Mouse (Mus musculus) hindbrain, embryonic 14.5 days (tissue): Measurements from ENCODE around the gene Dcaf12. TPM values are rescaled to one million over a fixed set of nuclear protein-coding genes. Genes with fewer than 3 reads are reported as not detected.

Experiments
- ATAC-seq: fragments of 200-750 bp; cut with Nextera tagmentation; 2 replicates; pipeline ENCODE4 v1.8.0; 2017; ENCODE audit warnings: moderate number of reproducible peaks, mild to moderate bottlenecking, moderate TSS enrichment, moderate library complexity; ENCODE audit not compliant: low FRiP score
- DNase-seq: peaks from one replicate; pipeline ENCODE4 v3.0.0-alpha.2; 2015; ENCODE audit warnings: low spot score
- H3K27ac ChIP-seq: fragments of 300-500 bp; sonication (generic); 2 replicates; pipeline ENCODE4 v1.5.1; 2014; ENCODE audit warnings: mild to moderate bottlenecking, moderate library complexity
- H3K27me3 ChIP-seq: fragments of 300-500 bp; sonication (generic); 2 replicates; pipeline ENCODE4 v1.6.1; 2014; ENCODE audit warnings: mild to moderate bottlenecking, low read length, mixed read lengths; ENCODE audit not compliant: control insufficient read depth, insufficient read depth
- H3K36me3 ChIP-seq: fragments of 300-500 bp; sonication (generic); replicated peaks from 2 replicates; pipeline ENCODE4 v1.6.1; 2014; ENCODE audit not compliant: control insufficient read depth, insufficient read depth
- H3K4me1 ChIP-seq: fragments of 300-500 bp; sonication (generic); replicated peaks from 2 replicates; pipeline ENCODE4 v1.6.1; 2014; ENCODE audit warnings: antibody characterized with exemption, low read length, mixed read lengths; ENCODE audit not compliant: control insufficient read depth, insufficient read depth
- H3K4me2 ChIP-seq: fragments of 300-500 bp; sonication (generic); replicated peaks from 2 replicates; pipeline ENCODE4 v1.6.1; 2014; ENCODE audit warnings: mild to moderate bottlenecking, moderate library complexity
- H3K4me3 ChIP-seq: fragments of 300-500 bp; sonication (generic); replicated peaks from 2 replicates; pipeline ENCODE4 v1.5.1; 2014; ENCODE audit warnings: mild to moderate bottlenecking, low read length
- H3K9ac ChIP-seq: fragments of 300-500 bp; sonication (generic); 2 replicates; pipeline ENCODE4 v1.6.1; 2014
- H3K9me3 ChIP-seq: fragments of 300-500 bp; sonication (generic); 2 replicates; pipeline ENCODE4 v1.6.1; 2016; ENCODE audit warnings: low read length; ENCODE audit not compliant: control insufficient read depth
- WGBS: fragments of 180-500 bp; shearing (Covaris S2); extraction: QIAGEN DNeasy Blood & Tissue Kit; methylation state at CpG from one replicate; pipeline ENCODE4 v1.1.7; 2014; 5-methylcytosine and 5-hydroxymethylcytosine counted together
- polyA plus RNA-seq: library from polyadenylated mRNA; unstranded; fragments of >200 nt; fragmentation: Nextera tagmentation; extraction: Ambion mirVana; gene quantifications from 2 replicates; pipeline ENCODE4 v1.2.1, GENCODE M21; 2014

The Dcaf12 gene
- polyA plus RNA-seq, 1 experiment from 2014 or later, result 55.7 TPM

DNA sequence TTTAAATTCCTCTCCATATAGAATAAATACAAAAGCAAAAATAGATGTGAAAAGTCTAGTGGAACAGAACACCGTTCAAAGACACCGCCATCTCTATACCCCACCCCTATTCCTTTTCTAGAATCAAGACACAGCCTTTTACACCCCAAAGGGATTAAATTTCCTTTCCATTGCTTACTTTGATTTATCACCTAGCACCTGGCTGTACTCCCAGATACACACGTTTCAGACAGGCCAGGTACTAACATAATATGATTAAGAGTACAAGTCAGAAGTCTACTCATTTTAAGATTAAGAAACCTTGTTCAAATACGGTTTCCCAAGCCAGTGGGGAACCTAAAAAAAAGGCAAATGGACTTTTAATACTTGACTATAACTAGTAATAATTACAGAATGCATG, 48.3 kb downstream of the Dcaf12 start:
- Histone ChIP-seq H3K4me1 (no peaks in the 10 kb centered on the region), H3K4me2 (no peak overlapping the region), H3K9me3 (no peaks in the 10 kb centered on the region), H3K36me3 (peaks cover 19% of the 10 kb centered on the region; the same call in 1 of the 2 replicates), H3K4me3 (no peak overlapping the region), H3K27me3 (no peaks in the 10 kb centered on the region), H3K9ac (no peak overlapping the region), H3K27ac (no peak overlapping the region)
- WGBS, result 85% methylated on average over 4 of the region's 4 CpGs
- DNase-seq, result no peak
- ATAC-seq, result no peak

GRCm38 (mm10) chr4:41260691-41261090, 54.0 kb downstream of the Dcaf12 start:
- DNase-seq (no peak), ATAC-seq (no peak)
- Histone ChIP-seq H3K9ac (no peak overlapping the region), H3K27me3 (no peaks in the 10 kb centered on the region), H3K4me1 (no peaks in the 10 kb centered on the region), H3K27ac (no peak overlapping the region), H3K4me3 (no peak overlapping the region), H3K4me2 (no peak overlapping the region), H3K9me3 (no peaks in the 10 kb centered on the region), H3K36me3 (0 out of 2 replicates have a peak, but pooled peaks cover 8% of the 10 kb centered on the region)

- Histone ChIP-seq H3K4me2 (no peak overlapping the region), H3K36me3 (0 out of 2 replicates have a peak, but pooled peaks cover 5% of the 10 kb centered on the region), H3K27me3 (no peaks in the 10 kb centered on the region), H3K9me3 (no peaks in the 10 kb centered on the region), H3K9ac (no peak overlapping the region), H3K27ac (no peak overlapping the region), H3K4me3 (no peak overlapping the region), H3K4me1 (no peaks in the 10 kb centered on the region)
- 94% methylated on average over 4 of the region's 4 CpGs for WGBS
- DNase-seq, result no peak
- no peak for ATAC-seq
These were observed 55.7 kb downstream of the Dcaf12 start for GRCm38 (mm10) chr4:41259019-41259418.

DNA sequence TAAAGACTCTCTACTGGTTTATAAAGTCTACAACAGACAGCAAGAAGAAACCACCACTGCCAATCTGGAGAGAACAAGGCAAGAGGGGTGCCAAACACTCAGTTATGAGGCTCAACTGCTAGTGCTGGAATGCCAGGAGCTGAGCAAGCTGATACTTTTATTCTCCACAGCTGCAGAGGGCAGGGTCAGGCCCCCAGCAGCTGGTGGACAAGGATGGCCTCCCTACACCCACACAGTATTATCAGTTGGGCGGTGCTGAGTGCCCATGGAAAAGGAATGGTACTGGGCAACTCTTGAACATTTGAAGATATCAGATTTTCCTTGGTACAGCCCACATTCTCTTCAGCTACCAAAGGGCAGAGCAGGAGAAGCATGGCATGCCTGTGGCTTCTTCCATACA, 56.9 kb downstream of the Dcaf12 start:
- Histone ChIP-seq H3K27me3 (no peaks in the 10 kb centered on the region), H3K4me2 (no peak overlapping the region), H3K36me3 (0 out of 2 replicates have a peak, but pooled peaks cover 4% of the 10 kb centered on the region), H3K4me1 (no peaks in the 10 kb centered on the region), H3K9ac (no peak overlapping the region), H3K4me3 (no peak overlapping the region), H3K27ac (no peak overlapping the region), H3K9me3 (no peaks in the 10 kb centered on the region)
- WGBS, result 89% methylated on average over 1 of the region's 1 CpGs
- ATAC-seq, result no peak
- no peak for DNase-seq

GRCm38 (mm10) chr4:41255564-41256210, 59.0 kb downstream of the Dcaf12 start:
- Histone ChIP-seq H3K4me3 (no peak overlapping the region), H3K27ac (no peak overlapping the region), H3K27me3 (no peaks in the 10 kb centered on the region), H3K4me2 (no peak overlapping the region), H3K4me1 (no peaks in the 10 kb centered on the region), H3K9me3 (no peaks in the 10 kb centered on the region), H3K36me3 (peaks cover 8% of the 10 kb centered on the region), H3K9ac (no peak overlapping the region)
- DNase-seq, result no peak
- WGBS, result 92% methylated on average over 12 of the region's 12 CpGs
- ATAC-seq, result no peak

GRCm38 (mm10) chr4:41253756-41254155, 60.9 kb downstream of the Dcaf12 start:
- ATAC-seq (no peak), DNase-seq (no peak)
- H3K36me3 ChIP-seq, result peaks cover 24% of the 10 kb centered on the region
- H3K9ac ChIP-seq, result no peak overlapping the region
- no peak overlapping the region for H3K27ac ChIP-seq
- H3K4me3 ChIP-seq, result no peak overlapping the region
- no peak overlapping the region for H3K4me2 ChIP-seq
- 94% methylated on average over 2 of the region's 2 CpGs for WGBS
- H3K9me3 ChIP-seq, result no peaks in the 10 kb centered on the region
- no peaks in the 10 kb centered on the region for H3K27me3 ChIP-seq
- H3K4me1 ChIP-seq, result no peaks in the 10 kb centered on the region

DNA sequence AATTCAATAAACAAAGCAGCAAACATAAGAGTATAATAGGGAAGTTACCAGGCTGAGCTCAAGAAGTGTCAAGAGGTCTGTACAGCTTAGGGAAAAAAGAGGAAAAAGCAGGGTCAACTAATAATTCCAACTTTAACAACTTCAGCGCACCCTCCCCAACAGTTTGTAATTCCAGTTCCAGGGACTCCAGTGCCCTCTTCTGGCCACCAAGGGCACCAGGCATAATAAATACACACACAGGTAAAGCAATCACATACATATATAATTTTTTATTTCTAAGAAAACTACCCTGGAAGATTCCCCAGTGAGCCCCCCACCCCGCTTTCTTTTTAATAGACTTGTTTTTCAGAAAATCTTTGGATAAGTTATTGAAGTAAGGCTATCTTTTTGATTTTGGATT, 69.3 kb downstream of the Dcaf12 start:
- H3K27ac ChIP-seq, result no peak overlapping the region
- no peaks in the 10 kb centered on the region for H3K4me1 ChIP-seq
- H3K4me2 ChIP-seq, result no peak overlapping the region
- ATAC-seq (no peak), DNase-seq (no peak)
- H3K4me3 ChIP-seq, result no peak overlapping the region
- H3K27me3 ChIP-seq, result no peaks in the 10 kb centered on the region
- 98% methylated on average over 2 of the region's 2 CpGs for WGBS
- H3K9ac ChIP-seq, result no peak overlapping the region
- H3K36me3 ChIP-seq, result peaks cover 21% of the 10 kb centered on the region
- H3K9me3 ChIP-seq, result no peaks in the 10 kb centered on the region

Other genes starting within 250 kb of the Dcaf12 start
- gene Aqp3, start 216.7 kb downstream of the Dcaf12 start, polyA plus RNA-seq, result 0.17 TPM in 1 of 2 replicates, not detected in the other
- 38.4 and 41.5 TPM in 2 replicates for gene Nol6, start 190.4 kb downstream of the Dcaf12 start, polyA plus RNA-seq
- 68.5 and 68.7 TPM in 2 replicates for gene Ube2r2, start 179.1 kb downstream of the Dcaf12 start, polyA plus RNA-seq
- 49.7 and 50.2 TPM in 2 replicates for gene Ubap2, start 39.7 kb downstream of the Dcaf12 start, polyA plus RNA-seq
- 64.1 and 68.7 TPM in 2 replicates for gene Ubap1, start 34.1 kb upstream of the Dcaf12 start, polyA plus RNA-seq
- 2.3 and 3.4 TPM in 2 replicates for gene Kif24, start 150.0 kb upstream of the Dcaf12 start, polyA plus RNA-seq
- gene Nudt2, start 150.3 kb upstream of the Dcaf12 start, polyA plus RNA-seq, result 72.5 and 82.6 TPM in 2 replicates
- 10.3 and 12.4 TPM in 2 replicates for gene AI464131, start 188.2 kb upstream of the Dcaf12 start, polyA plus RNA-seq
- 19.5 and 24.2 TPM in 2 replicates for gene 1110017D15Rik, start 202.4 kb upstream of the Dcaf12 start, polyA plus RNA-seq